Mouse (Mus musculus): ENCODE data around the gene Slc30a10. TPM values are rescaled to one million over a fixed set of nuclear protein-coding genes. Genes with fewer than 3 reads are reported as not detected.

The Slc30a10 gene
- total and polyA plus RNA-seq, 3 experiments: not detected

DNA sequence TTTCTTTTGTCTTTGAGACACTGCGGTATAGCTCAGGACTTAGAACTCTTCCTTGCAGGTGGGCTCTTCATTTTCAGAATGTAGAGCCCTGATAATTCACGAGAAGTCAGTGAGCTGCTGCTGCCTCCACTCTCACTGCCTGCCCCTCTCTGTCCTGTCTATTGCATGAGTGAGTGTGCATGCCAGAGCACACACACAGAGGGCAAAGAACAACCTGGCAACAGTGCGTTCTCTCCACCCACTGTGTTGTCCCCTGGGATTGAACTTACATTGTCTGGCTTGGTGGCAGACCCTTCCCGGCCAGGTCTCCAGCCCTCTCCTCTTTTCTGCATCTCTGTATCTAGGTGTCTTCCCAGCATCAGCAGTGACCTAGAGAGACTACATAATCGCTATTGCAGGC is 28.1 kb upstream of the Slc30a10 start:
- H3K36me3 ChIP-seq (ENCODE audit: control insufficient read depth, insufficient read depth, low read length): no peaks in the 10 kb centered on the region
- no peaks in the 10 kb centered on the region for H3K4me1 ChIP-seq (ENCODE audit: control insufficient read depth, insufficient read depth, low read length)
- WGBS: 93% methylated on average over 5 of the region's 5 CpGs
- no peak overlapping the region for H3K4me3 ChIP-seq
- intact Hi-C loops (cut with DNase I): no loop called here
- TF ChIP-seq EP300 (IDR thresholded peaks at IDR 0.05; ENCODE audit: insufficient read depth, low read depth, low read length): no peak
- TF ChIP-seq POLR2A (IDR thresholded peaks at IDR 0.05; ENCODE audit: insufficient read depth, low read depth, low read length): no peak
- no peak for TF ChIP-seq CTCF (IDR thresholded peaks at IDR 0.05)
- no peaks in the 10 kb centered on the region for H3K79me2 ChIP-seq (replicated peaks; ENCODE audit: control insufficient read depth, insufficient read depth, low read length)
- H3K27ac ChIP-seq: no peak overlapping the region
- H3K27me3 ChIP-seq (ENCODE audit: control insufficient read depth, insufficient read depth, low read length): no peaks in the 10 kb centered on the region
- DNase-seq: no peak
- H3K9ac ChIP-seq (ENCODE audit: low read depth, low read length): no peak overlapping the region

- no peaks in the 10 kb centered on the region for H3K36me3 ChIP-seq (ENCODE audit: control insufficient read depth, insufficient read depth, low read length)
- no peak overlapping the region for H3K9ac ChIP-seq (ENCODE audit: low read depth, low read length)
- no peaks in the 10 kb centered on the region for H3K4me1 ChIP-seq (ENCODE audit: control insufficient read depth, insufficient read depth, low read length)
- TF ChIP-seq POLR2A (IDR thresholded peaks at IDR 0.05; ENCODE audit: insufficient read depth, low read depth, low read length): no peak
- no peaks in the 10 kb centered on the region for H3K27me3 ChIP-seq (ENCODE audit: control insufficient read depth, insufficient read depth, low read length)
- H3K79me2 ChIP-seq (replicated peaks; ENCODE audit: control insufficient read depth, insufficient read depth, low read length): no peaks in the 10 kb centered on the region
- DNase-seq: no peak
- intact Hi-C loops (cut with DNase I): no loop called here
- no peak overlapping the region for H3K4me3 ChIP-seq
- 93% methylated on average over 5 of the region's 5 CpGs for WGBS
- H3K27ac ChIP-seq: no peak overlapping the region
Measured at GRCm38 (mm10) chr1:185430488-185430887, 24.2 kb upstream of the Slc30a10 start.

DNA sequence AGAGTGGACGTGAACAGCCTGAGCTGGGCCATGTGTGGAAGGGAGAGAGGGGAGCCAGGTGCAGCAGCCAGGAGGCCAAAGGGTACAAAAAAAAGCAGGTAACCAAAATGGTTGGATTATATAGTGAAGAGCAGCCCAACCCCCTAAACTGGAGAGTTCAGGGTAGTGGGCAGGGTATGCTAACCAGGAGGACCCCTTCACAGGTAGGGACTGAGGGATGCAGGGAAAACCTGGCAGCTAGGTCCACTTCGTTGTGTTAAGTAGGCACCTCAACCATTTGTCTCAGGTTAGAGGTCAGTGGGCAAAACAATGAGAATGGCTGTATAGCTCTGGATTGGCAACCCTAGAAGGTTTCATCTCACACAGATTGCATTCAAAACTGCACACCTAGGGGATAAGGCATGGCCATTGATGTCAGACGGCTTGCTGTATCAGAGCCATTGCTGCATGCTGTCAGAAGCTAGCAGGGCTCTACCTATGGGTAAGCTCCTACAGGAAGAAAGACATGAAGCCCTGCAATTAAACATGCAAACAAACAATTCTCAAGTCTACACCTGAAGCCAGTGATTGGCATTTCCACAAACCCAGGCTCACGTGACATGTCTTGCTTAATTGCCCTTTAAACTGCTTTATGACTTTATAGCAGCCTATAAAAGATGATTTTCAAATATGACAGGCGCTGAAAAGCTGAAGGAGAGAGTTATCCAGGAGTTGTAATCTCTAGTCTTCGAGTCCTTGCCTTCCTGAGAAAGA is 23.2 kb upstream of the Slc30a10 start:
- H3K36me3 ChIP-seq (ENCODE audit: control insufficient read depth, insufficient read depth, low read length): no peaks in the 10 kb centered on the region
- DNase-seq: no peak
- no peak overlapping the region for H3K9ac ChIP-seq (ENCODE audit: low read depth, low read length)
- H3K27ac ChIP-seq: no peak overlapping the region
- no peaks in the 10 kb centered on the region for H3K4me1 ChIP-seq (ENCODE audit: control insufficient read depth, insufficient read depth, low read length)
- H3K27me3 ChIP-seq (ENCODE audit: control insufficient read depth, insufficient read depth, low read length): no peaks in the 10 kb centered on the region
- WGBS: 75% methylated on average over 6 of the region's 6 CpGs
- H3K4me3 ChIP-seq: no peak overlapping the region
- H3K79me2 ChIP-seq (replicated peaks; ENCODE audit: control insufficient read depth, insufficient read depth, low read length): no peaks in the 10 kb centered on the region
- TF ChIP-seq CTCF (IDR thresholded peaks at IDR 0.05) (no peak), POLR2A (IDR thresholded peaks at IDR 0.05; ENCODE audit: insufficient read depth, low read depth, low read length) (no peak), EP300 (IDR thresholded peaks at IDR 0.05; ENCODE audit: insufficient read depth, low read depth, low read length) (no peak)
- intact Hi-C loops (cut with DNase I): no loop called here

DNA sequence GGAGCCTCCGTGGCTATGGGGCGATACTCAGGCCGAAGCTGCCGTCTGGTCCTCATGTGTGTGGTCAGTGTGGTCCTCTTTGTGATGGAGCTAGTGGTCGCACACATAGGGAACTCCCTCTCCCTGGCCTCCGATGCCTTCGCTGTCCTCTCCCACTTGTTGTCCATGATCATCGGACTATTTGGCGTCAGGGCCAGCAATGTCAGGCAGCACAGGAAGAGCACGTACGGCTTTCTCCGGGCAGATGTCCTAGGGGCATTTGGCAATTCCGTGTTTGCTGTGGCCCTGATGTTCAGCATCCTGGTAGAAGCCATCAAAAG is 22.7 kb upstream of the Slc30a10 start:
- H3K79me2 ChIP-seq (replicated peaks; ENCODE audit: control insufficient read depth, insufficient read depth, low read length): no peaks in the 10 kb centered on the region
- H3K27me3 ChIP-seq (ENCODE audit: control insufficient read depth, insufficient read depth, low read length): no peaks in the 10 kb centered on the region
- H3K4me3 ChIP-seq: no peak overlapping the region
- no peak for DNase-seq
- H3K36me3 ChIP-seq (ENCODE audit: control insufficient read depth, insufficient read depth, low read length): no peaks in the 10 kb centered on the region
- WGBS: 79% methylated on average over 13 of the region's 13 CpGs
- intact Hi-C loops (cut with DNase I): no loop called here
- H3K9ac ChIP-seq (ENCODE audit: low read depth, low read length): no peak overlapping the region
- TF ChIP-seq EP300 (IDR thresholded peaks at IDR 0.05; ENCODE audit: insufficient read depth, low read depth, low read length) (no peak), CTCF (IDR thresholded peaks at IDR 0.05) (no peak), POLR2A (IDR thresholded peaks at IDR 0.05; ENCODE audit: insufficient read depth, low read depth, low read length) (no peak)
- no peaks in the 10 kb centered on the region for H3K4me1 ChIP-seq (ENCODE audit: control insufficient read depth, insufficient read depth, low read length)
- no peak overlapping the region for H3K27ac ChIP-seq

DNA sequence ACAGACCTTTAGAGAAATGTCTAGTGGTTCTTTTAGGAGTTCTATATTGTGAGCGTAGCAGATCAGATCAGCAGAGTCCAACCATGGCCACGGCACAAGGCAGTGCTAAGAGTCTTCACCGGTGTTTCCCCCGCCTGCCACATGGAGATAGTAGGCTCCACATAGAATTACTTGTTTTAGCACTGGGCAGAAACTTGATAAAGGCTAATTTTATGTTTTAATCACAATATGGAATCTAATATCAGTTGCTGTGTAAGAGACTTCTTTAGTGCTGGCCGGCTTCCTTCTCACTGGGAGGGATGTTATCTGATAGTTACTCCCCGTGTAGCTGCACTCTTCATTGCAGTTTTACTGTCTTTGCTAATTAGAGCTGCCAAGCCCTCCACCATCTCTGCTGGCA is 21.5 kb upstream of the Slc30a10 start:
- 71% methylated on average over 6 of the region's 6 CpGs for WGBS
- Histone ChIP-seq H3K9ac (ENCODE audit: low read depth, low read length) (no peak overlapping the region), H3K4me3 (no peak overlapping the region), H3K36me3 (ENCODE audit: control insufficient read depth, insufficient read depth, low read length) (no peaks in the 10 kb centered on the region), H3K27me3 (ENCODE audit: control insufficient read depth, insufficient read depth, low read length) (no peaks in the 10 kb centered on the region), H3K4me1 (ENCODE audit: control insufficient read depth, insufficient read depth, low read length) (no peaks in the 10 kb centered on the region), H3K79me2 (replicated peaks; ENCODE audit: control insufficient read depth, insufficient read depth, low read length) (no peaks in the 10 kb centered on the region), H3K27ac (no peak overlapping the region)
- intact Hi-C loops (cut with DNase I): no loop called here
- DNase-seq: no peak
- no peak for TF ChIP-seq EP300 (IDR thresholded peaks at IDR 0.05; ENCODE audit: insufficient read depth, low read depth, low read length)
- TF ChIP-seq POLR2A (IDR thresholded peaks at IDR 0.05; ENCODE audit: insufficient read depth, low read depth, low read length): no peak
- no peak for TF ChIP-seq CTCF (IDR thresholded peaks at IDR 0.05)

GRCm38 (mm10) chr1:185438841-185439580 is 15.6 kb upstream of the Slc30a10 start:
- H3K79me2 ChIP-seq (replicated peaks; ENCODE audit: control insufficient read depth, insufficient read depth, low read length): no peaks in the 10 kb centered on the region
- no peak overlapping the region for H3K4me3 ChIP-seq
- H3K27me3 ChIP-seq (ENCODE audit: control insufficient read depth, insufficient read depth, low read length): no peaks in the 10 kb centered on the region; the same call in 1 of the 2 replicates
- TF ChIP-seq POLR2A (IDR thresholded peaks at IDR 0.05; ENCODE audit: insufficient read depth, low read depth, low read length): no peak
- no peak for TF ChIP-seq EP300 (IDR thresholded peaks at IDR 0.05; ENCODE audit: insufficient read depth, low read depth, low read length)
- no peak; the same call in 1 of the 2 replicates for TF ChIP-seq CTCF (IDR thresholded peaks at IDR 0.05)
- DNase-seq: peak; percentile 28 to 48
- H3K36me3 ChIP-seq (ENCODE audit: control insufficient read depth, insufficient read depth, low read length): no peaks in the 10 kb centered on the region
- intact Hi-C loops (cut with DNase I): no loop called here
- H3K4me1 ChIP-seq (ENCODE audit: control insufficient read depth, insufficient read depth, low read length): no peaks in the 10 kb centered on the region
- no peak overlapping the region for H3K27ac ChIP-seq
- 55% methylated on average over 9 of the region's 9 CpGs for WGBS
- no peak overlapping the region for H3K9ac ChIP-seq (ENCODE audit: low read depth, low read length)
